Mouse (Mus musculus) embryonic fibroblast, embryonic 13.5 days (primary cell): ENCODE results near the gene Slc9a8. TPM values are rescaled to one million over a fixed set of nuclear protein-coding genes. Genes with fewer than 3 reads are reported as not detected.

Source experiments
- H3K27ac ChIP-seq: 2 replicates; pipeline ENCODE4 v1.5.1; 2012; ENCODE audit warnings: low read length, control low read depth, inconsistent platforms; ENCODE audit not compliant: insufficient read depth
- H3K4me1 ChIP-seq: 2 replicates; pipeline ENCODE4 v1.6.1; 2011; ENCODE audit warnings: low read length; ENCODE audit not compliant: control insufficient read depth, insufficient read depth
- H3K4me3 ChIP-seq: 2 replicates; pipeline ENCODE4 v1.5.1; 2011; ENCODE audit warnings: mild to moderate bottlenecking, control low read depth, low read length; ENCODE audit not compliant: insufficient read depth
- CTCF ChIP-seq: IDR thresholded peaks from 2 replicates; pipeline ENCODE4 v1.5.1; 2011; ENCODE audit warnings: mild to moderate bottlenecking, control low read depth, low read length, moderate library complexity, borderline replicate concordance; ENCODE audit not compliant: insufficient read depth
- POLR2A ChIP-seq: IDR thresholded peaks from 2 replicates; pipeline ENCODE4 v1.6.1; 2011; ENCODE audit warnings: low read depth, mild to moderate bottlenecking, control low read depth, low read length, moderate library complexity
- polyA plus RNA-seq: library from polyadenylated mRNA; stranded (reverse); fragments of >200 nt; gene quantifications from 2 replicates; pipeline ENCODE4 v1.2.4, GENCODE M21; 2011; ENCODE audit warnings: low read depth; ENCODE audit not compliant: missing spikeins, insufficient read length

The Slc9a8 gene
- polyA plus RNA-seq, 1 experiment: 38.0 TPM

DNA sequence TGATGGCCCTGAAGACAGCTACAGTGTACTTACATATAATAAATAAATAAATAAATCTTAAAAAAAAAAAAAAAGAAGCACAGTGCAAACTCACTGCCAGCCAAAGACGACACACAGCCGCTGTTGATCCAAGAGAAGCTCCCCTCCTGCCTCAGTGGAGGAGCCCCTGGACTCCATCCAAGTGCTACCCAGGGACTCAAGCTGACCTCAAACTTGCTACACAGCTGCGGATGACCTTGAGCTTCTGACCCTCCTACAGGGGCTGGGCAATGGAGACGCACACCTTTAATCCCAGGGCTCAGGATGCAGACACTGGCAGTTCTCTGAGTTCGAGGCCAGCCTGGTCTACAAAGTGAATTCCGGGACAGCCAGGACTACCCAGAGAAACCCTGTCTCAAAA, 66.5 kb downstream of the Slc9a8 start:
- Histone ChIP-seq H3K4me3 (no peak overlapping the region), H3K27ac (no peak overlapping the region), H3K4me1 (0 out of 2 replicates have a peak, but pooled peaks cover 5% of the 10 kb centered on the region)
- TF ChIP-seq CTCF (no peak), POLR2A (no peak)

DNA sequence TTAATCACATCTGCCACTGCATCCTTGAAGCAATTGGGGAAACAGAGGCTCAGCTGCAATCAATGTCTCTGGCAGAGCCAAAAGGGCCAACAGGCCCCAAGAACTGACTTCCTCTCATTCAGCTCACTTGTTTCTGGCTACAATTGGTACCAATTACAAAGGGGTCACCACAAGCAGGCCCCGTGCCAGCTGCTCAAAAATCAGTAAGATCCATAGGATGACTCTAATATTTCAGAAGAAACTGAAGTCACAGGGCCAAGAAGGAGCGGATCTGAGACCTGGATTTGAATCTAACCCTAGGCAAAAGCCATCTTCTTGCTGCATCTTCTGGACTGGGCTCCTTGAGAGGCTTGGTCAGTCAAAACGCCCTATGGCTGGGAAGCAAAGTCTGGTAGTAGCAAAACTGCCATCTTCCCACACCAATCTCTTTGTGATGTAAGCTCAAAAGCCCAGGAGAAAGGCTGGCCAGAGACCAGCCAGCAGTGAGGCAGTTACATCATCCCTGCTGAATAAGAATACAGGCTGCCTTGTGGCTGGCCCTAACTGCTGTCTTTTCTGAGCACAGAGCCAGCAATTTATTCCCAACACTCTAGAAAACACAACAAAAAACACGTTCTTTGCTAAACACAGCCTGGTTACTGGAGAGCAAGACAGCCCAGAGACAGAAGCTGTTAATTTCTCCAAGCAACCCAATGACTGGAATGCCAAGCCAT, 69.5 kb downstream of the Slc9a8 start:
- Histone ChIP-seq H3K4me3 (peak overlapping the region; percentile 85), H3K27ac (peak overlapping the region; percentile 78), H3K4me1 (0 out of 2 replicates have a peak, but pooled peaks cover 5% of the 10 kb centered on the region)
- TF ChIP-seq CTCF (no peak), POLR2A (peak; percentile 31; the same call in 1 of the 2 replicates)

DNA sequence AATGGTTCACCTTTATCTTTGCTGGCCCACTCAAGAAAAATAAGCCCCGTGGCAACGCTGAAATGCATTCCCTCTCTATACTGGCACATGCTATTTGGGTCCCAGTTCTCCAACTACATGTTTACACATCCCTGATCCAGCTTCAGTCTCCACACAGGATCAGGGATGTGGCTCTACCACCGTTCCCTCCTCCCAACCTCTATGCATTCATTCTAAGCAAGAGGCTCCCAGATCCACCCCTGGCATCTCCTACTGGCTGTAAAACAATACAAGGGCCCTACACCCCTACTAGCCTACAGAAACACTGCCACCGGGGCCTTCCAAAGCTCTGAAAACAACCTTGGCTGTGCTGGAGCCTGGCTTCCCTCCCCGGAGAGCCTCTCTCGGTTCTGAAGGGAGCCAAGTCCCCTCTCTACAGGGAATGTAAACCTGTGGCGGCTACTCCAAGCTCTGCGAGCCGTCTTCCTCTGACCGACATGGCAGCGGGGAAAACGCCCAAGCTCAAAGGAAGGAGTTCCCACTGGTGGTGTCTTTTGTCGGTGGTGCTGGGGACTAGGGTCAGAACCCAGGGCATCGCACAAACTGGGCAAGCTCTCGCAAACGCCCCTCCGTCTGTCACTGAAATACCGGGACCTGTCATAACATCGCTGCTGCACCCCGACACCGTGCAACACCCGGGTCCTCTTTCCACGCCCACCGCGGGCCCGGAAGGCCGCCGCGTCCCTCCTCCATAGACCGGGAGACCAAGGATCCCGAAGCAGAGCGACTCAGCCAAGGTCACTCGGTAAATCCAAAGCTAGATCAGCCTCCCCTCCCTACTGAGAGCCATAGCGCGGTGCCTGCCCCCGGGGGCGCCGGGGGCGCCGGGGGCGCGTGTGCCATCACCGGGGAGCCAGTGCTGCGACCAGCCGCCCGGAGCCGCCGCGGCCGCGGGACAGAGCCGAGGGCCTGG, 70.5 kb downstream of the Slc9a8 start, which contains the start of gene Rnf114:
Gene Rnf114 (plus strand): TSS at position 889 of the 952 bp plus-strand sequence.
- 0 out of 2 replicates have a peak, but pooled peaks cover 5% of the 10 kb centered on the region for H3K4me1 ChIP-seq
- peak within 1 kb of the TSS; percentile 85 for H3K4me3 ChIP-seq
- TF ChIP-seq POLR2A (no peak), CTCF (no peak)
- peak within 1 kb of the TSS; percentile 78 for H3K27ac ChIP-seq

DNA sequence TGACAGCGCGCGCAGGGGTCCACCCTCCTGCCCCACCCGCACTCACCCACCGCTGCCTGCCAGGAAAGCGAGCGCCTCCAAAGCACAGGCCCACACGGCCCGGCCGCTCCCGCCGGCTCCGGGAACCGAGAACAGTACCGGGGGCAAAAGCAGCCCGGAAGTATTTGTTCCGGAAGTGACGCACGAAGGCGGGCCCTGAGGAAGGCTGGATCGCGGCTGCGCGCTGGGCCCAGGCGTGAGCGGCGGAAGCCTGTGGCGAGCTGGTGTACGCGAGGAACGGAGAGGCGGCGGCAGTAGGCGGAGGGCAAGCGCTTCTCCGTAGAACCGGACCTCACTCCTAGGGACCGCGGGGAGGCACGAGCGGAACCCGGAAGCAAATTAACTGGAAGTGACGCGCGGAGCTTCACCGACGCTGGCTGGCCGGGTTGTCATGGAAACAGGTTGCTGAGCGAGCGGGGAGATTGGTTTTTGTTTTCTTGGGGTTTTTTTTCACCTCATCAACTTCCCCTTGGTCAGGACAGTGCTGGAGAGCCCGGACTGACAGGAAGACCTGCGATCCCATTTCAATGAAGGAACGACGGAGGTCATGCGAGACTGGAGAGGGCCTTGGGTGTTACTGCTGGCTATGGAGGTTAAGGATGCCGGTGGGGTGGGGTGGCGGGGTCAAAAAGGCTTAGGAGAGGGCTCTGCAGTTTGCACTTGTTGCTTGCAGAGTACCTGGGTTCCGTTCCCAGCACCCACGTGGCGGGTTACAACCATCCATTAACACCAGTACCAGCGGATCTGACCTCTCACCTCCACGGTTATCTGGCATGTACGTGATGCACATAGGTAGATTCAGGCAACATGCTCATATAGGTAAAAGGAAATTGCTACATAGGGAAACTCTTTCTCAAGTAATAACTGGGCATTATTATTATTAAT, 71.5 kb downstream of the Slc9a8 start, which contains the start of gene Spata2:
Gene Spata2 (minus strand): TSS at position 175 of the 924 bp plus-strand sequence.
- Histone ChIP-seq H3K4me3 (peak within 1 kb of the TSS; percentile 85), H3K27ac (peak within 1 kb of the TSS; percentile 78), H3K4me1 (0 out of 2 replicates have a peak, but pooled peaks cover 5% of the 10 kb centered on the region)
- peak; percentile 60 for TF ChIP-seq POLR2A
- no peak for TF ChIP-seq CTCF

DNA sequence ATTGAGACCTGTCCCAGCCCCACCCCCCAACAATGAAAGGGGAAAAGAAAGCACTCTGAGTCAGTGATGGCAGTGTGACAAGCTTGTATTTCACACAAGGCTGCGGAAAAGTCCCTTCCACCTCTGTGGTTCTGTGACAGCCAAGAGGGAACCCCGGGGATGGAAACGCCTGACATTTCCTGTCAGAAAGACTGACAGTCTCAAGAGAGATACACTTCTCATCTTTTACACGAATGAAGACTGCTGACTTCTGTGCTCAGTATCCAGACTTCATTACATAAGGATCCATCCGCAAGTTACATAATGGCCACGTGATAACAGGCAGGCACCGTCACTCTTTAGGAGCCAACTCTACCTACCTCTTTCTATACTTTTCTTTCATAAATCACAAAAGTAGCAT, 74.9 kb downstream of the Slc9a8 start:
- Histone ChIP-seq H3K4me3 (no peak overlapping the region), H3K27ac (no peak overlapping the region), H3K4me1 (no peaks in the 10 kb centered on the region)
- TF ChIP-seq POLR2A: no peak
- no peak for TF ChIP-seq CTCF

DNA sequence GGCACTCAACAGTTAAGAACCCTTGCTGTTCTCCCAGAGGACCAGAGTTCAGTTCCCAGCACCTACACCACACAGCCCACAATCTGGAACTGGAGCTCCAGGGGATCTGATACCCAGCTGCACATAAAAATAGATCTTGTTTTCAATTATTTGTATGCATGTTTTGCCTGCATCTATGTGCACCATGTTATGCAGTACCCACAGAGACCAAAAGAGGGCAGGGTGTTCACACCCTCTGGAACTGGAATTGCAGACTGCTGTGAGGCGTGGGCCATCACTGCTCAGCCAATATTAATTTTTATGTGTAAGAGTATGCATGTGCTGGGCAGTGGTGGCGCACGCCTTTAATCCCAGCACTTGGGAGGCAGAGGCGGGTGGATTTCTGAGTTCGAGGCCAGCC, 75.8 kb downstream of the Slc9a8 start:
- Histone ChIP-seq H3K27ac (no peak overlapping the region), H3K4me3 (no peak overlapping the region), H3K4me1 (no peaks in the 10 kb centered on the region)
- TF ChIP-seq POLR2A (no peak), CTCF (0 out of 2 replicates have a peak, but pooled peaks have one; percentile 26)

DNA sequence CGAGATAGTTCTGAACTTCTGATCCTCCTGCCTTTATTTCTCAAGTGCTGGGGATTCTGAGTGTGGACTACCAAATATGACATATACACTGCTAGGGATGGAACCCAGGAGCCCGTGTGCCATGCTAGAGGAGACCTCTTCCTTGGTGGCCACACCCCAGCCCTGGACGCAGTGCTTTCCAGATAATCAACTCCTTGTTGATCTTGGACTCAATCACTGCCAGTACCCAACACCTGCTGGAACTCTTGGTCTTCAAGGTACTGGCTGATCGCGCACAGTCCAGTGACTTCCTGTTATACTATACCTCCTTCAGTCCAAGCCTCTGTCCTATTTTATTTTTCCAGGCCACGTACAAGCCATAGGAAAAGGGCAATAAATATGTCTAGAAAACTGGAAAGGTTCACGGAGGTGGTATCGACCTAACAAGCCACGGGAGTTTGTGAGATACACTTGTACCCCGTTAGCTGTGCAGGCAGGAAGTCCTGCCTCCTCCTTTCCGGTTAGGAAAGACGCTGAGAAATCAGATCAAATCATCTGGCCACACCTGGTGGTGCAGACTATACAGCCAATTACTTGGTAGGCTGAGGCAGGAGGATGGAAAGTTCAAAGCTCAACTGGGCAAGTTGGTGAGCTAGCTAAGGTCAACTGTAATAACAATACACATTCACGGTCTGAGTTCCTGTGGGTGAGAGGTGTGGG, 81.2 kb downstream of the Slc9a8 start:
- no peak for TF ChIP-seq CTCF
- TF ChIP-seq POLR2A: no peak; the same call in none of the 2 replicates
- Histone ChIP-seq H3K27ac (no peak overlapping the region), H3K4me1 (peaks cover 9% of the 10 kb centered on the region; the same call in 1 of the 2 replicates), H3K4me3 (peak overlapping the region; percentile 86)

DNA sequence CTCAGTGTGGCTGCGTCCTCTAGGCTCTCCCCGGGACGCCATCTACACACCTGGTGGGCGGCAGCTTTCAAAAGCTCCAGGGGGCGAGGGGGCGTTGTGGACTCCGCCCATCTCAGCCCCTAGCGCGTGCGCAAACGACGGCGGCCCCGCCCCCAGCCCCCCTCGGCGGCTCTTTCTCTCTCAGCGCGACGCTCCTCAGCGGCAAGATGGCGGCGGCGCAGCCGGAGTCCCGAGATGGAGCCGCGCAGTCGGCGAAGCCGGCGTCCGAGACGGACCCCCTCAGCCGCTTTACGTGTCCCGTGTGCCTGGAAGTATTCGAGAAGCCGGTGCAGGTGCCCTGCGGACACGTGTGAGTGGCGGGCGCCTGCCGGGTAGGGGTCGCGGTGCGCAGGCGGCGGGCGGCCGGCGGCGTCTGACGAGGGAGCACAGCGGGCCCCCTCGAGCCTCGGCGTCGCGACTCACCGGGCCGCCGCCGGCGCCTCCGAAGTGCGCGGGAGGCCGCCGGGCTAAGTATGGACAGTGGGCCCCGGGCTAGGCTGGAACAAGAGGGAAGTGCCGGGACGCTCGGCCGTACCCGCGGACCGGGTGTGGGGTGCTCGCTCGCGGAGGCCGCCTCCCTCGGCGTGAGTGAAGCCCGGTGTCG, 81.9 kb downstream of the Slc9a8 start:
- peaks cover 9% of the 10 kb centered on the region; the same call in 1 of the 2 replicates for H3K4me1 ChIP-seq
- peak overlapping the region; percentile 86 for H3K4me3 ChIP-seq
- TF ChIP-seq POLR2A (peak; percentile 69; the same call in 1 of the 2 replicates), CTCF (no peak)
- H3K27ac ChIP-seq: peak overlapping the region; percentile 9; the same call in 1 of the 2 replicates
